Mouse (Mus musculus) olfactory bulb, adult 2 months (tissue): ENCODE results near the gene Fam129b.
"Not testable (repeated sequence)": the region's sequence is repeated elsewhere in the genome, so short reads cannot be mapped to it uniquely, and the experiment has no call there.

Experiments used
- CTCF ChIP-seq: fragments of 200-500 bp; IDR thresholded peaks from 2 replicates; pipeline ENCODE4 v1.5.1; 2012; ENCODE audit warnings: low read depth, mild to moderate bottlenecking, low read length, moderate library complexity; ENCODE audit not compliant: insufficient read depth
- POLR2A ChIP-seq: fragments of 200-500 bp; IDR thresholded peaks from 2 replicates; pipeline ENCODE4 v1.6.1; 2012; ENCODE audit warnings: mild to moderate bottlenecking, low read depth, low read length, moderate library complexity; ENCODE audit not compliant: insufficient read depth

GRCm38 (mm10) chr2:32853716-32854115 is 22.2 kb upstream of the Fam129b start:
- TF ChIP-seq POLR2A, CTCF: not testable (repeated sequence)
